Mouse (Mus musculus) gastrocnemius, adult 2 months (tissue): ENCODE results near the gene Edrf1. TPM values are rescaled to one million over a fixed set of nuclear protein-coding genes. Genes with fewer than 3 reads are reported as not detected.

ENCODE experiments used
- DNase-seq: peaks from one replicate; pipeline ENCODE4 v3.0.0; 2022
- H3K27ac ChIP-seq: fragments of 200-600 bp; 2 replicates; pipeline ENCODE4 v1.8.1; 2022; ENCODE audit warnings: mild to moderate bottlenecking
- H3K4me3 ChIP-seq: fragments of 200-600 bp; 2 replicates; pipeline ENCODE4 v1.8.1; 2022; ENCODE audit warnings: mild to moderate bottlenecking, moderate library complexity
- CTCF ChIP-seq: fragments of 200-600 bp; IDR thresholded peaks from 2 replicates; pipeline ENCODE4 v1.8.1; 2022; ENCODE audit warnings: antibody characterized with exemption, mild to moderate bottlenecking, moderate library complexity
- intact Hi-C: fragments of 180-260 bp; cut with DNase I; formaldehyde crosslinking; loops from one replicate; pipeline ENCODE4 v1.15.1; 2025
- total RNA-seq, 2 experiments: library from RNA; stranded (reverse); gene quantifications; 2 replicates each; pipeline ENCODE4 v1.2.3; 2021

The Edrf1 gene
- total RNA-seq, 2 experiments from 2014 or later, result 8.5 TPM

GRCm38 (mm10) chr7:133707301-133707700 is 70.0 kb downstream of the Edrf1 start:
- intact Hi-C loops, result loop anchor here (5.0 kb wide), 1 partner anchor 70 kb away; the partner anchor contains the start of gene Edrf1
- peak; percentile 32 for TF ChIP-seq CTCF
- H3K4me3 ChIP-seq, result no peak overlapping the region
- no peak for DNase-seq
- H3K27ac ChIP-seq, result no peak overlapping the region

- H3K27ac ChIP-seq, result no peak overlapping the region
- no peak for TF ChIP-seq CTCF
- no peak for DNase-seq
- no peak overlapping the region for H3K4me3 ChIP-seq
- intact Hi-C loops, result no loop called here
Measured at GRCm38 (mm10) chr7:133715387-133715786, 78.0 kb downstream of the Edrf1 start.

- H3K27ac ChIP-seq, result peak overlapping the region; percentile 35
- H3K4me3 ChIP-seq, result no peak overlapping the region
- DNase-seq, result no peak
- peak; percentile 46 for TF ChIP-seq CTCF
- intact Hi-C loops, result no loop called here
Measured at GRCm38 (mm10) chr7:133718580-133718979, 81.2 kb downstream of the Edrf1 start.

- Histone ChIP-seq H3K27ac (no peak overlapping the region), H3K4me3 (no peak overlapping the region)
- no peak for DNase-seq
- intact Hi-C loops, result no loop called here
- TF ChIP-seq CTCF, result no peak
Measured at GRCm38 (mm10) chr7:133720616-133721015, 83.3 kb downstream of the Edrf1 start.

Other genes with a start within 250 kb of the Edrf1 start
- gene Tex36, start 35.4 kb upstream of the Edrf1 start, total RNA-seq, result not detected
- not detected for gene Mmp21, start 42.5 kb downstream of the Edrf1 start, total RNA-seq
- gene Bccip, start 71.8 kb downstream of the Edrf1 start, total RNA-seq, result 10 to 100 TPM; 80.2 to 81.9 TPM
- gene Uros, start 72.5 kb downstream of the Edrf1 start, total RNA-seq, result 10 to 100 TPM; 14.2 to 17.0 TPM
- gene Fank1, start 139.3 kb downstream of the Edrf1 start, total RNA-seq, result not detected
- 10 to 100 TPM; 33.7 to 50.1 TPM for gene Dhx32, start 145.2 kb downstream of the Edrf1 start, total RNA-seq